Mouse (Mus musculus): ENCODE measurements around the gene Btn1a1. TPM values are rescaled to one million over a fixed set of nuclear protein-coding genes. Genes with fewer than 3 reads are reported as not detected.

Btn1a1 gene
- 0.17 and 0.27 TPM in 2 replicates for polyA plus RNA-seq (2015; fragmentation: Nextera tagmentation; extraction: Ambion mirVana)

DNA sequence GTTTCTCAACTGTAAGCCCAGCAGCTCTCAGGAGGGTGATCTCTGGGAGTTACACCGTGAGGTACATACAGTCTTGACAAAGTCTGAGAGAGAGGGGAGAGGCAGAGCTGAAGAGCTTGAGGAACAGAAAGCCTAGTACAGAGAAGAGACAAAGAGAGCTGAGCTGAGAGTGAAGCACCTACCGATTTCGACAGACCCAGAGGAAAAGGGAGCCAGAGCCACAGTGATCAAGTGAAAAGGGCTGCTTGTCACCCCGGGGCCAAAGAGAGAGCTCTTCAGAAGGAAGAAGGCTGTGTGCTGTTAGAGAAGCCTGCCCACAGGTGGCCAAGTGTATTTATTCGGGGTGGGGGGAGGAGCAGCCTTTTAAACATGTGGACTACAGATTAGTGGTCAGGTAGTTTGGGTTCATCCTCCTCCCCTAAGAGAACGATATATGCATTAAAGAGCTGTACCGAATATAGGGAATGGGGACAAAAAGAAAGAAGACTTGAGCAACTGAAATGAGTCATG, at the start of gene Btn1a1:
Btn1a1 (minus strand) TSS at position 302 of the 510 bp plus-strand sequence.
- DNase-seq (ENCODE audit: low spot score): peak; percentile 40

- DNase-seq (ENCODE audit: low spot score): no peak
These were observed 49.6 kb upstream of the Btn1a1 start for GRCm38 (mm10) chr13:23515281-23515680.

- DNase-seq (ENCODE audit: low spot score): no peak
These were observed 47.8 kb upstream of the Btn1a1 start for GRCm38 (mm10) chr13:23513517-23513916.

DNA sequence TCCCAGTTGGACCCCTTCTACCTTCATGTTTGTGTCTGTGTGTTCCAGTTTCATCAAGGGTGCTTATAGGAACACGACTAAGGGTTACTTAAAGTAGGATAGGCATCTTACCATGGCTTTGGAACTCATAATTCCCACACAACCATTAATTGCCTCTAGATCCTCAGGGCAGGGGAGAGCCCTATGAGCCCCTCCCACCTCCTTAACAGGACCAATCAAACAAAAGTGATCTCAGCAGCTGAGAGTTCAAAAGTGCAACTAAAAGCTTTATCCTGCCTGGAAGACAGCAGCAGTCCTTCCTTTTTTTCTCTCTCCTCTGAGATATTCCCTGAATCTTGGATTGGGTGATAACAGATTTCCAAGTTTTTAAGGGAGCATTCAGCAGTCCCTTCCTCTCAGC, 44.4 kb upstream of the Btn1a1 start:
- DNase-seq (ENCODE audit: low spot score): no peak

DNA sequence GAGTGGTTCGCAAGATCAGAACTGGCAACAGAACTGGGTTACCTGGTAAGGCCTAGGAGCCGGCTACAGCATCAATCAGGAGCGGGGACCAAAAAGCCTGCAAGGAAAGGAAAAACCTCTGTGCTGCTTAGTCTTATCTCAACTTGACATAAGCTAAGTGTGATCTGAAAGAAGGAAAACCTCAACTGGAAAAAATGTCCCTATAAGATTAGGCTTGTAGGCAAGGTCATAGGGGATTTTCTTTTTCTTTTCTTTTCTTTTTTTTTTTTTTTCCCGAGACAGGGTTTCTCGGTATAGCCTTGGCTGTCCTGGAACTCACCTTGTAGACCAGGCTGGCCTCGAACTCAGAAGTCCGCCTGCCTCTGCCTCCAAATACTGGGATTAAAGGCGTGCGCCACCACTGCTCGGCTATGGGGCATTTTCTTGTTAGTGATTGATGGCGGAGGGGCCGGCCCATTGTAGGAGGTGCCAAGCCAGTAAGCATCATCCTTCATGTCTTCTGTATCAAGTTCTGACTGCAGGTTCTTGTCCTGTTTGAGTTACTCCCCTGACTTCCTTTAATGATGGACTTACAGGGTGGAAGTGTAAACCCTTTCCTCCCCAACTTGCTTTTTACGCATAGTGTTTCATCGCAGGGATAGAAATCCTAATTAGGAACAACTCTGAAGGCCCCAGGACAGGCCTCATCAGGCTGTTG, 41.3 kb upstream of the Btn1a1 start:
- DNase-seq (ENCODE audit: low spot score): no peak

DNA sequence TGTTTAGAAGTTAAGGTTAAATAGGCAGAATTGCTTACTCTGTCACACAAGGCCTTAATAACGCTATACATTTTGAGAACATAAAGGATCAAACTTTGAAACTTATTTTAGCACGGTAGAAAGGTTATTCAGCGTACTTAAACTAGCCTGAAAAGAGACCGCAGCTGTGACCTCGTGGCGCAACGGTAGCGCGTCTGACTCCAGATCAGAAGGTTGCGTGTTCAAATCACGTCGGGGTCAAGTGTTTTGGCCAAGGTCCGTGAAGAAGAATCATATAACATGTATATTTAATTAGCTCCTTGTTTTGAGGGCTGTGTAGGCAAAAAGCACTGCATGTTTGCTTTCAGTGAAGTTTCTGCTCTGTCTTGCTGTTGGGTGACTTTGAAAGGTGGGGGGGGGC, 40.6 kb upstream of the Btn1a1 start:
- DNase-seq (ENCODE audit: low spot score): peak; percentile 85

- DNase-seq (ENCODE audit: low spot score): peak; percentile 43
These were observed 40.1 kb upstream of the Btn1a1 start for GRCm38 (mm10) chr13:23505662-23506345.

GRCm38 (mm10) chr13:23503797-23504196, 38.1 kb upstream of the Btn1a1 start:
- peak; percentile 82 for DNase-seq (ENCODE audit: low spot score)

DNA sequence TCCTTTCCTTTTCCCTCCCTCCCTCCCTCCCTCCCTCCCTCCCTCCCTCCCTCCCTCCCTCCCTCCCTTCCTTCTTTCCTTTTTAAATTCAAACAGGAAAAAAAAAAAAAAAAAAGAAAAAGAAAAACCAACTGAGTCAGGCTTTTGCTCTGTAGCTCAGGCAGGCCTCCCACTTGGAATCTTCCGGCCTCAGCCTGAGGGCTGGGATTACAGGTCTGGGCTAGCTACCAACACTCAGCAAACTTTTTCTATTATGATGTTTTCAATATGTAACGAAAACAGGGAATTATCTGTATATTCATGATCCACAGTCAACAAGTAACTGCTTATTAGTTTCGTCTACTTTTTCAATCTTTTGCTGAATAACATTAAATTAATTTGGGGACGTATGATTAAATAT, 37.2 kb upstream of the Btn1a1 start:
- DNase-seq (ENCODE audit: low spot score): no peak

DNA sequence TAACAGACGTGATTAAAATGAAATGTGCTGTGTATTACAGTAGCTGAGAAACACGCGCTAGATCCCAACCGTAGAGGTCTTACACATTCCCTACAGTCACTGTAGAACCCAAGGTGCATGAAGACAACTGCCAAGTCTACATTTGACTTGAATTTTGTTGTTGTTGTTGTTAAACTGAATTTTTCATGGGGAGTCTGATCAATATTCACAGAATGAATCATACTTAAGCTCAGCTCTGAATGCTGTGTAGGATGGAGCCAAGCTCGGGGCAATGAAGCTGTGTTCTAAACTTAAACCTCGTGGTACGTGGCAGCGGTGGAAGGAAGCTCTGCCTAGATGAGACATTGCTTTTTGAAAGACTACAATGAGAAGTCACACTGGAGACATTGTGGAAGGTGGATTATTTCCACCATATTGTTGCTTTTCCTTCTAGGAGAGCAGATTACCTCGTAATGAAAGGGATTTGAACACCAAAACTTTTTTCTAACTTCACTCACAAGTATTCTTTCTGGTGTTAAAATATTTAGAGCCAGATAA, 36.4 kb upstream of the Btn1a1 start:
- no peak for DNase-seq (ENCODE audit: low spot score)

DNA sequence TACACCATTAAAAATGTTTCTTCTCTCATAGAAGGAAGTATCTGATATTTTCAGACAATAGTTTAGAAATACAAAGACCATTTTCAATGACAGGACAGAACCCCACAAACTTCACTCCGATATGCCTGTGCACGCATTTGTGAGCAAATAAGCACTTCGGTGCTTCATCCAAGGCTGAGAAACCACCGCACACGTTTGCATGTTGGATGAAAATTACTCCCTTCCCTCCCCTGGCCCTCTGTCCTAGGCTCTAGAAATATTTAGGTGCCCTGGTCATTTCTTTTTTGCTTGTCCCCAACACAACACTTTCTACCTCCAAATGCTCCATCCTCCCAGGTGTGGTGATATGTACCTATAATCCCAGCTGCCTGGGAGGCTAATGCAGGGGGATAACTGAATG, 35.8 kb upstream of the Btn1a1 start:
- no peak for DNase-seq (ENCODE audit: low spot score)

DNA sequence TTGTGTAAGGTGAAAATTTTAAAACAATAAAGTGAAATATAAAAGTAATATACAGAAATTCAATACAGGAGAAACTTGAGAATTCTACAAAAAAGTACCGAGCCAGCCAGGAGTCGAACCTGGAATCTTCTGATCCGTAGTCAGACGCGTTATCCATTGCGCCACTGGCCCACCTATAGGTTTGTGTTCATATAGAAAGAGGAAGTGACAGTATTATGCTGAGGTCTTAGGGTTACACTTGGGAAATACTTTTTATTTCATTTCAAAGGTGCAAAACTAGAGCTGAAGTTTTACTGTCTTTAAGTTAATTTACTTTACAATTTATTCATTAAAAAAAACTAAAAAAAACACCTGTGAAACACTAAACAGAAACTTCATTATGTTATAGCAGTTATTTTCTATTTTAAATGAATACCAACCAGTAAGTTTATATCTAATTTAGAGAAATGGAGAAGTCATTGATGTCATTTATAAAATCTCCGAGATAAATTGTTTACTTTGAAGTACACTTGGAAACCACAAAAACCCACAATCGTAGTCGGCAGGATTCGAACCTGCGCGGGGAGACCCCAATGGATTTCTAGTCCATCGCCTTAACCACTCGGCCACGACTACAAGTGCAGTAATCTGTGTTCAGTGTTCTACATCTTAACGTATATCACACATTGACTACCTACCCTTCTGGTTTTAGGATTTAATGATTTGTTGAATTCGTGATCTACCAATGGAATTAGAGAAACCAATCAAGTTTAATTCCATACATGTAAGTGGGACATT, 34.9 kb upstream of the Btn1a1 start:
- DNase-seq (ENCODE audit: low spot score): peak; percentile 84

DNA sequence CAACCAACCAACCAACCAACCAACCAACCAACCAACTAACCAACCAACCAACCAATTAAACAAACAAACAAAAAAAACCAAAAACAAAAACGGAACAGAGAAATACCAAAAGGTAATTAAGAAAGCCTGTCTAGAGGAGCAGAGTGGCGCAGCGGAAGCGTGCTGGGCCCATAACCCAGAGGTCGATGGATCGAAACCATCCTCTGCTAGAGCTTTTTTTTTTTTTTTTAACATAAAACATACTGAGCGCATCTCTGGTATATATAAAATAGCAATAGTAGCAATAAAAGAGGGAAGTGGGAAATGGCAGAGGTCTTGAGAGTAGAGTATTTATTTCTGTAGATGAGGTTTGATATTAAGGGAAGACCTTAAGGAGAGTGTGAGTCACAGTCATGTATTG, 34.2 kb upstream of the Btn1a1 start:
- DNase-seq (ENCODE audit: low spot score): peak; percentile 32

DNA sequence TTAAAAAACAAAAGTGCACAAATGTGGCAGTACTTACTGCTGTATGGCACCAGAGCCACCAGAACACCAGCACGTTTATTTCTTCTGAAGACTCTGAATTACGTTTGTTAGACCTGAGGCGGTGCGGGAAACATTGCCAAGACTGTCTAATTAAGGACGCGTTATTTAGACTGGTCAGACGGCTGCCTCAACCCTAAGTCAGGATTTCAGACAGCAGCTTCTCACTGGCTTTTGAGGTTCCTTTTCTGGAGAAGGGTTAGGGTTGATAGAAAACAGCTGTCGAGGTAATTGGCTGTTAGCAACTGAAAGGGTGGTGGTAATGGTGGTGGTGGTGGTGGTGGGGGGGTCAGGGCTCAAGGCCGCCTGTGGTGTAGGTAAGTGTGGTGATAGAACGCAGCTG, 33.0 kb upstream of the Btn1a1 start:
- DNase-seq (ENCODE audit: low spot score): no peak

DNA sequence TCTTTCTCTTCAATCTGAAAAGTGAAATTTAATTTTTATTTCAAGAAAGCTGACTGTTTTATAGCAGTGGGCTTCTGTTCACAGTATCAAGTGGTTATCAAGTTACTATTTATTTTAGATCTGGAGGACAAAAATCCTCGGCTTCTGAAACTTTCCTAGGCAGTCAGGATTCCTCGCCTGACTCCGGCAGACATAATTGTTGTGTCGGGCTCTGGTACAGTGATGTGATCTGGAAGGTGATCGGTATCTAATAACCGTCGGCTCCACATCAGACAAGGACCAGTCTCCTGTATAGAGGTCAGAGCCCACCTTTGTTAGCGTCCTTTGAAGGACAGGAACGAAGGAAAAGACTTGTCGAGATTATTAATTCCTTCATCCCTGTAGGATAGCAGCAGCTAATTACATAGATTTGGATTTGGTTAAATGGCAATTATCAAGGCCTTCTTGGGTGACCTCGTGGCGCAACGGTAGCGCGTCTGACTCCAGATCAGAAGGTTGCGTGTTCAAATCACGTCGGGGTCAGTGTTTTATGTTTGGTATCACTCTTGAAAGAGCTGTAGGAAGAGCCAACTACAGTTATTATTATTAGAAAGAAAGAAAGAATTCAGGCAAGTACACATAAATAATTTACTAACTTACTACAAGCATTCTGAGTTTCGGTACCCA, 32.1 kb upstream of the Btn1a1 start:
- DNase-seq (ENCODE audit: low spot score): peak; percentile 41

GRCm38 (mm10) chr13:23495526-23495925, 29.8 kb upstream of the Btn1a1 start:
- no peak for DNase-seq (ENCODE audit: low spot score)

DNA sequence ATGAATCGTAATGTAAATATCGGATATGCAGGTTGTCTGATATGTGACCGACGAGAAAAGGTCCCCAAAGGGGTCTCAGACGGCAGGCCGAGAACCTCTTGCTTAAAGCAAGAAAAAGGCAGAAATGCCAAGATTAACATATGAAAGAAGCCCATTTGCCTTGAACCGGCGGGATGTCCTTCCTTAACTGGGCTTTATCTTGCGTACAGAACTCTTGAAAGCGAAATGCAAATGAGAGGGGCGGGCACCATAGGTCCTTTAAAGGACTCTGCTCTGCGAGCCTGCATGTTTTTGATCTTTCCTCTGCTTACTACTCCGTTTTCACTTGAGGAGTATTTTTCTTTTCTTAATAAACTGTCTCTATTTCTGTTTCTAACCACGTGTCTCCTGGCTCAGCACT, 26.3 kb upstream of the Btn1a1 start:
- DNase-seq (ENCODE audit: low spot score): no peak

DNA sequence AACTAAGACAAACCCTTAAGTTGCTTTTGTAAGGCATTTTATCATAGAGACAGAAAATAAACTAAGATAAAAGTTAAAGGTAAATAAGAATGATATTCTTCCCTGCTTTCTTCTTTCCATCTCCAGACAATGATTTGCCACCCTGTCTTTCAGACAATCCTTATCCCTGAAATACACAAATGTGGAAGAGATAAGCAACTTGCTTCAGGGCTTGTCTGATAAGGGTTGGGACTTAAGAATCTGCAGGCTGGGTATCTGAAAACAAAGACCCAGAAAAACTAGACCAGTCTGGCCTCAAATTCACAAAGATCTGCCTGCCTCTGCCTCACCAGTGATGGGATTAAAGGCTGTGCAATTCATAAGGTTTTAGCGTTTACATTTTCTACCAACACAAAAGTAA, 25.6 kb upstream of the Btn1a1 start:
- DNase-seq (ENCODE audit: low spot score): no peak

DNA sequence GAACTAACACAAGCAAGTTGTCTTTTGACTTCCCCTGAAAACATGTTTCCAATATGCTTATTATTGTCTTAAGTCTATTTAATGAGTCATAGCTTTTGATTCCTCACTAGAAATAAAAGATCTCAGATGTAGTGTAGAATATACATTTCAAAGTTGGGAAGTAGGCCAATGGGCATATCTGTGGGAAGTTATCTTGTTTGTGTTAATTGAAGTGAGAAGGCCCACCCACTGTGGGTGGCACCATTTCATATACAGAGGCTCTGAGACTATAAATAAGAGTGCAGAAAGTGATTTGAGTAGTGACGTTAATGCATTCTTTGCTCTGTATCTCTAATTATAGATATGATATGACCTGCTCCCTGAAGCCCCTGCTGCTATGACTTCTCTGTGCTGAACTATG, 25.2 kb upstream of the Btn1a1 start:
- no peak for DNase-seq (ENCODE audit: low spot score)

- DNase-seq (ENCODE audit: low spot score): peak; percentile 75
These were observed 23.0 kb upstream of the Btn1a1 start, which contains the start of gene Btn2a2 for GRCm38 (mm10) chr13:23488400-23489322. Gene Btn2a2 (minus strand): TSS chr13:23488857.
